Mouse (Mus musculus): ENCODE data around the gene Prkcb. TPM values are rescaled to one million over a fixed set of nuclear protein-coding genes. Genes with fewer than 3 reads are reported as not detected.

The Prkcb gene
- polyA plus RNA-seq, 1 experiment from 2014 or later: 170 TPM

- no peaks in the 10 kb centered on the region for H3K36me3 ChIP-seq (ENCODE audit: control insufficient read depth, insufficient read depth, low read length)
Measured at GRCm38 (mm10) chr7:122472223-122472622, 183.7 kb downstream of the Prkcb start.

DNA sequence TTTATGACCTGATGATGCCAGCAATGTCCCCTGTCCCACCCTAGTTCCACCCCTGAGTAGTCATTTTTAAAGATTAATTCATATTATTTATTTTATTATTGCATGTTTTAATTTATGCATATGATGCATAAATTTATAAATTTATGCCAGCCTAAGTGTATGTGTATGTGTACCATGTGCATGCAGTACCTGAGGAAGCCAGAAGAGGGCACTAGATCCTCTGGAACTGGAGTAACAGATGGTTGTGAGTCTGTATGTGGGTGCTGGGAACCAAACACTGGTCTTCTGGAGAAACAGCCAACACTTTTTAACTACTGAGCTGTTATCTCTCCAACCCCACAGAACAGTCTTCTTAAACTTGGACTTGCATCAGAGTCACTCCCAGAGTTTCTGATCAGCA lies 186.5 kb downstream of the Prkcb start:
- 0 out of 2 replicates have a peak, but pooled peaks cover 5% of the 10 kb centered on the region for H3K9me3 ChIP-seq (ENCODE audit: control insufficient read depth, low read length)
- no peak for ATAC-seq (ENCODE audit: low read depth)
- H3K27me3 ChIP-seq (ENCODE audit: control insufficient read depth, insufficient read depth, low read length): no peaks in the 10 kb centered on the region
- no peak overlapping the region for H3K4me3 ChIP-seq (ENCODE audit: low read depth, low read length)
- peaks cover 14% of the 10 kb centered on the region for H3K4me1 ChIP-seq (ENCODE audit: control insufficient read depth, insufficient read depth, low read length)
- H3K9ac ChIP-seq (replicated peaks; ENCODE audit: low read depth, low read length): no peak overlapping the region
- no peak overlapping the region for H3K4me2 ChIP-seq (ENCODE audit: low read depth, low read length)
- no peak overlapping the region for H3K27ac ChIP-seq (ENCODE audit: low read depth, low read length)
- H3K36me3 ChIP-seq (ENCODE audit: control insufficient read depth, insufficient read depth, low read length): no peaks in the 10 kb centered on the region

More at GRCm38 (mm10) chr7:122472223-122472622, 183.7 kb downstream of the Prkcb start:
- ATAC-seq (ENCODE audit: low read depth): no peak
- H3K27ac ChIP-seq (ENCODE audit: low read depth, low read length): no peak overlapping the region
- no peak overlapping the region for H3K9ac ChIP-seq (replicated peaks; ENCODE audit: low read depth, low read length)
- 0 out of 2 replicates have a peak, but pooled peaks cover 5% of the 10 kb centered on the region for H3K9me3 ChIP-seq (ENCODE audit: control insufficient read depth, low read length)
- H3K4me1 ChIP-seq (ENCODE audit: control insufficient read depth, insufficient read depth, low read length): no peaks in the 10 kb centered on the region
- H3K4me3 ChIP-seq (ENCODE audit: low read depth, low read length): no peak overlapping the region
- 85% methylated on average over 5 of the region's 5 CpGs for WGBS
- no peaks in the 10 kb centered on the region for H3K27me3 ChIP-seq (ENCODE audit: control insufficient read depth, insufficient read depth, low read length)
- no peak overlapping the region for H3K4me2 ChIP-seq (ENCODE audit: low read depth, low read length)

- Histone ChIP-seq H3K36me3 (ENCODE audit: control insufficient read depth, insufficient read depth, low read length) (no peaks in the 10 kb centered on the region), H3K9ac (replicated peaks; ENCODE audit: low read depth, low read length) (no peak overlapping the region), H3K27me3 (ENCODE audit: control insufficient read depth, insufficient read depth, low read length) (no peaks in the 10 kb centered on the region), H3K4me2 (ENCODE audit: low read depth, low read length) (no peak overlapping the region), H3K9me3 (ENCODE audit: control insufficient read depth, low read length) (0 out of 2 replicates have a peak, but pooled peaks cover 5% of the 10 kb centered on the region), H3K4me1 (ENCODE audit: control insufficient read depth, insufficient read depth, low read length) (peaks cover 14% of the 10 kb centered on the region), H3K4me3 (ENCODE audit: low read depth, low read length) (no peak overlapping the region), H3K27ac (ENCODE audit: low read depth, low read length) (no peak overlapping the region)
- ATAC-seq (ENCODE audit: low read depth): no peak
- 73% methylated on average over 6 of the region's 6 CpGs for WGBS
Measured at GRCm38 (mm10) chr7:122476697-122477096, 188.1 kb downstream of the Prkcb start.

- Histone ChIP-seq H3K27me3 (ENCODE audit: control insufficient read depth, insufficient read depth, low read length) (no peaks in the 10 kb centered on the region), H3K4me1 (ENCODE audit: control insufficient read depth, insufficient read depth, low read length) (peaks cover 14% of the 10 kb centered on the region), H3K36me3 (ENCODE audit: control insufficient read depth, insufficient read depth, low read length) (no peaks in the 10 kb centered on the region), H3K27ac (ENCODE audit: low read depth, low read length) (no peak overlapping the region), H3K4me3 (ENCODE audit: low read depth, low read length) (no peak overlapping the region), H3K4me2 (ENCODE audit: low read depth, low read length) (no peak overlapping the region), H3K9ac (replicated peaks; ENCODE audit: low read depth, low read length) (no peak overlapping the region), H3K9me3 (ENCODE audit: control insufficient read depth, low read length) (0 out of 2 replicates have a peak, but pooled peaks cover 5% of the 10 kb centered on the region)
- no peak for ATAC-seq (ENCODE audit: low read depth)
- 61% methylated on average over 7 of the region's 7 CpGs for WGBS
Measured at GRCm38 (mm10) chr7:122477118-122477517, 188.6 kb downstream of the Prkcb start.

- WGBS: 9% methylated on average over 21 of the region's 21 CpGs
- peak overlapping the region; percentile 18; the same call in 1 of the 2 replicates for H3K4me2 ChIP-seq (ENCODE audit: low read depth, low read length)
- ATAC-seq (ENCODE audit: low read depth): peak; percentile 55
Measured at GRCm38 (mm10) chr7:122477566-122478564, 189.3 kb downstream of the Prkcb start.

GRCm38 (mm10) chr7:122483949-122484348 lies 195.4 kb downstream of the Prkcb start:
- H3K4me3 ChIP-seq (ENCODE audit: low read depth, low read length): no peak overlapping the region
- 85% methylated on average over 8 of the region's 8 CpGs for WGBS

More at GRCm38 (mm10) chr7:122477566-122478564, 189.3 kb downstream of the Prkcb start:
- peak overlapping the region; percentile 57 for H3K27ac ChIP-seq (ENCODE audit: low read depth, low read length)
- H3K4me1 ChIP-seq (ENCODE audit: control insufficient read depth, insufficient read depth, low read length): peaks cover 14% of the 10 kb centered on the region
- H3K4me3 ChIP-seq (ENCODE audit: low read depth, low read length): no peak overlapping the region
- peak overlapping the region; percentile 34; the same call in 1 of the 2 replicates for H3K9ac ChIP-seq (replicated peaks; ENCODE audit: low read depth, low read length)
- no peaks in the 10 kb centered on the region for H3K36me3 ChIP-seq (ENCODE audit: control insufficient read depth, insufficient read depth, low read length)
- H3K9me3 ChIP-seq (ENCODE audit: control insufficient read depth, low read length): 0 out of 2 replicates have a peak, but pooled peaks cover 5% of the 10 kb centered on the region
- H3K27me3 ChIP-seq (ENCODE audit: control insufficient read depth, insufficient read depth, low read length): no peaks in the 10 kb centered on the region

DNA sequence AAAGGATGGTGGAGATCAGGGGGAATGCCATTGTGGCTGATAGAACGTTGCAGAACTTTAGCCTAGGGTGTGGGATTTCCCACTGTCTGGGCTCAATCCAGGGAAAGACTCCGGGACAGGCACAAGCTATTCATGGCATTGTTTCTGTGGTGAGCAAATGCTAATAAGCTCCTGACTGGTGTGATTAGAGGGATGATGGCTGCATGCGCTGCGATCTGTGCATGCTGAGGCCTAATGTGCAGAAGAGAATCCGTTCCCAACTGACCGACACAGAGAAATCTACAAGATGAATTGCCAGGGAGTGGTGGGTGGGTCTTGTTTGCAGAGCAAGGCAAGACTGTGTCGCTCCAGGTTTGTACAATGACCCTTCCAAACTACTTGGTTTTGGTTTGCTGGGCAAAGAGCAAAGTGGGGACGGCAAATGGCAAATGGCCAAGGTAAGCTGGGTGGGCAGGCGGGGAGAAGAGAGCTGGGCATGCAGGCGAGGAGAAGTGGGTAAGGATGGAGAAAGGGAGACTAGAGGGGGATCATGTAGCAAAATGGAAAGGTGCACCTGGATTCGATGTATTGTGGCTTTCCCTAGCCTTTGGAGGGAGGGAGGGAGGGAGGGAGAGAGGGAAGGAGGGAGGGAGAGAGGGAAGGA lies 199.5 kb downstream of the Prkcb start:
- H3K4me1 ChIP-seq (ENCODE audit: control insufficient read depth, insufficient read depth, low read length): no peaks in the 10 kb centered on the region
- H3K9me3 ChIP-seq (ENCODE audit: control insufficient read depth, low read length): no peaks in the 10 kb centered on the region
- no peak overlapping the region for H3K9ac ChIP-seq (replicated peaks; ENCODE audit: low read depth, low read length)
- H3K27ac ChIP-seq (ENCODE audit: low read depth, low read length): no peak overlapping the region
- 43% methylated on average over 11 of the region's 11 CpGs for WGBS
- H3K4me2 ChIP-seq (ENCODE audit: low read depth, low read length): no peak overlapping the region
- H3K4me3 ChIP-seq (ENCODE audit: low read depth, low read length): no peak overlapping the region
- no peak for ATAC-seq (ENCODE audit: low read depth)
- no peaks in the 10 kb centered on the region for H3K36me3 ChIP-seq (ENCODE audit: control insufficient read depth, insufficient read depth, low read length)
- H3K27me3 ChIP-seq (ENCODE audit: control insufficient read depth, insufficient read depth, low read length): no peaks in the 10 kb centered on the region

More at GRCm38 (mm10) chr7:122483949-122484348, 195.4 kb downstream of the Prkcb start:
- no peaks in the 10 kb centered on the region for H3K9me3 ChIP-seq (ENCODE audit: control insufficient read depth, low read length)
- no peak overlapping the region for H3K9ac ChIP-seq (replicated peaks; ENCODE audit: low read depth, low read length)
- no peak overlapping the region for H3K27ac ChIP-seq (ENCODE audit: low read depth, low read length)
- no peaks in the 10 kb centered on the region for H3K36me3 ChIP-seq (ENCODE audit: control insufficient read depth, insufficient read depth, low read length)
- no peak overlapping the region for H3K4me2 ChIP-seq (ENCODE audit: low read depth, low read length)
- no peak for ATAC-seq (ENCODE audit: low read depth)
- H3K27me3 ChIP-seq (ENCODE audit: control insufficient read depth, insufficient read depth, low read length): no peaks in the 10 kb centered on the region
- no peaks in the 10 kb centered on the region; the same call in 1 of the 2 replicates for H3K4me1 ChIP-seq (ENCODE audit: control insufficient read depth, insufficient read depth, low read length)

- Histone ChIP-seq H3K4me2 (ENCODE audit: low read depth, low read length) (no peak overlapping the region), H3K36me3 (ENCODE audit: control insufficient read depth, insufficient read depth, low read length) (no peaks in the 10 kb centered on the region), H3K27me3 (ENCODE audit: control insufficient read depth, insufficient read depth, low read length) (no peaks in the 10 kb centered on the region), H3K27ac (ENCODE audit: low read depth, low read length) (no peak overlapping the region), H3K9ac (replicated peaks; ENCODE audit: low read depth, low read length) (no peak overlapping the region), H3K9me3 (ENCODE audit: control insufficient read depth, low read length) (no peaks in the 10 kb centered on the region), H3K4me1 (ENCODE audit: control insufficient read depth, insufficient read depth, low read length) (no peaks in the 10 kb centered on the region), H3K4me3 (ENCODE audit: low read depth, low read length) (no peak overlapping the region)
- 92% methylated on average over 8 of the region's 8 CpGs for WGBS
- ATAC-seq (ENCODE audit: low read depth): no peak
Measured at GRCm38 (mm10) chr7:122492041-122492440, 203.5 kb downstream of the Prkcb start.
